Mouse (Mus musculus) gastrocnemius, postnatal 14 days (tissue): ENCODE data around the gene Gak. TPM values are rescaled to one million over a fixed set of nuclear protein-coding genes. Genes with fewer than 3 reads are reported as not detected.

ENCODE experiments used
- DNase-seq: peaks from one replicate; pipeline ENCODE4 v3.0.0; 2021; ENCODE audit warnings: mixed read lengths
- intact Hi-C: fragments of 180-260 bp; cut with DNase I; formaldehyde crosslinking; loops from one replicate; pipeline ENCODE4 v1.15.1; 2025; ENCODE audit warnings: low total_unique reads
- total RNA-seq, 2 experiments: library from RNA; stranded (reverse); gene quantifications; 2 replicates each; pipeline ENCODE4 v1.2.3; 2021

Gene Gak
- total RNA-seq, 2 experiments from 2014 or later, result 14.7 to 15.6 TPM

DNA sequence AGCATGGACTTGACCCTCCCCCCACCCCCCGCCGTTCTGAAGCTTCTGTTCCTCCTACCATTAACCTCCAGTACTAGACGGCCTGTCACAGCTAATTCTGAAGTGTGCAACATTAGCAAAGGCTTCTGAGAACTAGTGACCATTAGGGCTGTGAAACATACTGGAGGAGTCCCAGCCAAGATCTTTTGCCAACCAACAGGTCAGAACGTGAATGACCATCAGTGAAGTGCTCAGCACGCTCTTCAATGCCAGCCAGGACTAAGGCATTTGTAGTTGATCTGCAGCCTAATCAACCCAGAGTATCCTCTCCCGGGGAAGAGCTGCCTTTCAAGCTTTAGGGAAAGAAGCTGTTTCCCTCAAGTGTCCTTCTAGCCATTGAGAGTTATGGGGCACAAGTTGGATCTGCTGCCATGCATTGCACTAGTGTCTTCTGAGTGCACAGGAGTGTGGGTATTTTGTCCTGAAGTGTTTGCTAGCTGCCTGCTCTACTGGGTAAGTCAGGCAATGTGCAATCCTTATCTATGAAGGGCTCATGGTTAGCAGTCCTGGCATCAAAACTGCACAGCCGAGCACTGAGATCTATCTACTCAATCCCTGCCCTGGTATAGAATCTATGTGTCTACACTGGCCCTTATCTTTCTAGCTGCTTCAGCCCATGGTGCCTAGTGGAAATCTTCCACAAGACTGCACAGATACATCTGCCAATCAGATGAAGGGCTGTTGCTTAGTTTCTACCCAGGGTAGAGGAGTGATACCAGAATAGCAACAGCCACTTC is 85.9 kb downstream of the Gak start:
- intact Hi-C loops, result no loop called here
- no peak for DNase-seq

GRCm38 (mm10) chr5:108534188-108534587 is 95.4 kb downstream of the Gak start:
- no peak for DNase-seq
- intact Hi-C loops, result no loop called here

- intact Hi-C loops, result no loop called here
- DNase-seq, result no peak
These were observed 107.0 kb downstream of the Gak start for GRCm38 (mm10) chr5:108522597-108522996.

DNA sequence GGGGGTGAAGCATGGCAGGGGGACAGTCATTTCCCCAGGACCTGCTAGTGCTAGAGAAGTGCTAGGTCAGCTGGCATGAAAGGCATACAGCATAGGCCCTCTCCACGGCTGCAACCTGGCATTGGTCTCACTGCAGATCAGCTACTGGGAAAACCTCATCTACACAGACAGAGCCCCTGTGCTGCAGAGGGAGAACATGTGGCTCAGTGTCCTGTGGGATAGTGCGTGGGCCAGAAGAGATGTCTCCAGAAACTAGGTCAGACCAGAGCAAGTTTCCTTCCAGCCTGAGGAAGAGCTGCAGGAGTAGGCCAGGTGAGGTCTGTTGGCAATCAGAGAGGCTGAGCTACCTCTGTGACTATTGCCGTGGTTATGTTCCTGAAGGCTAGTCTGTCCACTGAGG is 107.7 kb downstream of the Gak start:
- intact Hi-C loops, result no loop called here
- DNase-seq, result no peak

DNA sequence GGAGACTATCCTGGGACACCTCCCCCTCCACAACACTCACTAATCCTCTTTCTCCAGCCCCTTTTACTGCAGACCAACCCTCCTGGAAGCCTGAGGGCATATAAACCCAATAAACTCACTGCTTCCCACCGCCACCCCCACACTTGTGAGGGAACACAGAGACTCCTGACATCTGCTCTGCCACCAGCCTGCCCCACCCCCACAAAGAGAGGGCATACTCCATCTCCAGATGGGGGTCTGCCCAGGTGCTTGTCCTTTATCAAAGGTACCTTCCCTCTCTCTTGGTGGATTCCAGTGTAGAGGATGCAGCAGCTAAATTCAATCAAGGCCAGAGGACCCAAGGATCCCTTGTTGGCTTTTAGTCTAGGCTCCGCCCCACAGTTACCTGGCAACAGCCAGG is 108.5 kb downstream of the Gak start:
- intact Hi-C loops, result no loop called here
- no peak for DNase-seq

- DNase-seq, result no peak
- intact Hi-C loops, result no loop called here
These were observed 109.4 kb downstream of the Gak start for GRCm38 (mm10) chr5:108520153-108520552.

Other genes starting within 250 kb of the Gak start
- gene Pde6b, start 241.4 kb downstream of the Gak start, total RNA-seq, result not detected
- gene Atp5k, start 195.3 kb downstream of the Gak start, total RNA-seq, result 100 to 1,000 TPM; 853 to 974 TPM
- gene Mfsd7a, start 180.9 kb downstream of the Gak start, total RNA-seq, result 1 to 10 TPM; 1.3 to 1.6 TPM
- gene Pcgf3, start 168.5 kb downstream of the Gak start, total RNA-seq, result 10 to 100 TPM; 40.5 to 46.2 TPM
- gene Cplx1, start 79.7 kb downstream of the Gak start, total RNA-seq, result under 1 TPM; 0.20 to 0.43 TPM
- 1 to 10 TPM; 5.5 to 5.6 TPM for gene Tmem175, start within 50 bp of the Gak start, total RNA-seq
- gene Idua, start 30.6 kb upstream of the Gak start, total RNA-seq, result 1 to 10 TPM; 5.8 to 8.8 TPM
- gene Dgkq, start 39.9 kb upstream of the Gak start, total RNA-seq, result 1 to 10 TPM; 4.5 to 5.2 TPM
- not detected for gene Slc26a1, start 45.8 kb upstream of the Gak start, total RNA-seq
- 10 to 100 TPM; 31.9 to 45.4 TPM for gene Fgfrl1, start 62.6 kb upstream of the Gak start, total RNA-seq
- not detected for gene Rnf212, start 145.2 kb upstream of the Gak start, total RNA-seq
- gene Tmed11, start 165.6 kb upstream of the Gak start, total RNA-seq, result not detected
- gene Vmn2r8, start 179.1 kb upstream of the Gak start, total RNA-seq, result not detected
- gene Vmn2r9, start 222.8 kb upstream of the Gak start, total RNA-seq, result not detected